Mouse (Mus musculus) myocyte (in vitro differentiated cells): ENCODE results near the gene Timm13. TPM values are rescaled to one million over a fixed set of nuclear protein-coding genes. Genes with fewer than 3 reads are reported as not detected.

Experiments
- H3K27me3 ChIP-seq: one replicate; pipeline ENCODE4 v1.6.1; 2011; ENCODE audit not compliant: control insufficient read depth, insufficient read depth, insufficient read length
- H3K36me3 ChIP-seq: one replicate; pipeline ENCODE4 v1.6.1; 2011; ENCODE audit not compliant: control insufficient read depth, insufficient read depth
- H3K4me2 ChIP-seq: one replicate; pipeline ENCODE4 v1.6.1; 2011; ENCODE audit warnings: low read depth, control low read depth
- H3K4me3 ChIP-seq: one replicate; pipeline ENCODE4 v1.5.1; 2011; ENCODE audit warnings: mild to moderate bottlenecking, control low read depth, moderate library complexity
- H3K79me2 ChIP-seq: one replicate; pipeline ENCODE4 v1.6.1; 2011; ENCODE audit not compliant: control insufficient read depth, insufficient read depth
- H3ac ChIP-seq: one replicate; pipeline ENCODE4 v1.6.1; 2011; ENCODE audit not compliant: control insufficient read depth, insufficient read length
- CEBPB ChIP-seq: IDR thresholded peaks from 2 replicates; pipeline ENCODE4 v1.6.1; 2011; ENCODE audit warnings: mild to moderate bottlenecking, moderate library complexity; ENCODE audit not compliant: poor library complexity, insufficient read depth, severe bottlenecking
- E2F4 ChIP-seq: IDR thresholded peaks from one replicate; pipeline ENCODE4 v1.6.1; 2011; ENCODE audit warnings: mild to moderate bottlenecking, control low read depth, moderate library complexity; ENCODE audit not compliant: insufficient read depth
- MAX ChIP-seq: IDR thresholded peaks from one replicate; pipeline ENCODE4 v1.6.1; 2011; ENCODE audit warnings: low read depth, mild to moderate bottlenecking, control low read depth
- MYOD1 ChIP-seq, 3 experiments: IDR thresholded peaks; one replicate each; pipeline ENCODE4 v1.6.1; 2011; ENCODE audit warnings: control low read depth in 2 of 3, low read depth in 2 of 3, mild to moderate bottlenecking in 2 of 3, moderate library complexity in 1 of 3; ENCODE audit not compliant: insufficient read length in 2 of 3, control insufficient read depth in 1 of 3
- MYOG ChIP-seq, 3 experiments: IDR thresholded peaks; one replicate each; pipeline ENCODE4 v1.6.1; 2011; ENCODE audit warnings: control low read depth in 2 of 3, low read depth in 2 of 3, mild to moderate bottlenecking in 2 of 3; ENCODE audit not compliant: insufficient read length in 2 of 3, control insufficient read depth in 1 of 3, insufficient read depth in 1 of 3
- POLR2A ChIP-seq: IDR thresholded peaks from one replicate; pipeline ENCODE4 v1.6.1; 2011; ENCODE audit warnings: low read depth, mild to moderate bottlenecking, control low read depth, moderate library complexity; ENCODE audit not compliant: insufficient read length
- POLR2AphosphoS2 ChIP-seq: IDR thresholded peaks from one replicate; pipeline ENCODE4 v1.6.1; 2011; ENCODE audit warnings: low read depth, control low read depth; ENCODE audit not compliant: insufficient read length
- REST ChIP-seq: IDR thresholded peaks from one replicate; pipeline ENCODE4 v1.6.1; 2011; ENCODE audit warnings: mild to moderate bottlenecking, control low read depth, moderate library complexity; ENCODE audit not compliant: insufficient read depth, insufficient read length
- SRF ChIP-seq: IDR thresholded peaks from one replicate; pipeline ENCODE4 v1.6.1; 2011; ENCODE audit warnings: low read depth; ENCODE audit not compliant: control insufficient read depth, insufficient read length
- TCF12 ChIP-seq: IDR thresholded peaks from one replicate; pipeline ENCODE4 v1.6.1; 2011; ENCODE audit warnings: mild to moderate bottlenecking, control low read depth; ENCODE audit not compliant: poor library complexity, insufficient read depth, severe bottlenecking
- TCF3 ChIP-seq: IDR thresholded peaks from one replicate; pipeline ENCODE4 v1.6.1; 2011; ENCODE audit warnings: low read depth, control low read depth; ENCODE audit not compliant: insufficient read length
- USF1 ChIP-seq: IDR thresholded peaks from one replicate; pipeline ENCODE4 v1.6.1; 2011; ENCODE audit warnings: low read depth, mild to moderate bottlenecking, control low read depth, moderate library complexity
- polyA plus RNA-seq: library from polyadenylated mRNA; unstranded; fragments of >200 nt; fragmentation: generic; extraction: Trizol; gene quantifications from one replicate; pipeline ENCODE4 v1.2.1, GENCODE M21; 2012; ENCODE audit warnings: missing spikeins

Timm13 gene
- polyA plus RNA-seq, 1 experiment, result 225 TPM

DNA sequence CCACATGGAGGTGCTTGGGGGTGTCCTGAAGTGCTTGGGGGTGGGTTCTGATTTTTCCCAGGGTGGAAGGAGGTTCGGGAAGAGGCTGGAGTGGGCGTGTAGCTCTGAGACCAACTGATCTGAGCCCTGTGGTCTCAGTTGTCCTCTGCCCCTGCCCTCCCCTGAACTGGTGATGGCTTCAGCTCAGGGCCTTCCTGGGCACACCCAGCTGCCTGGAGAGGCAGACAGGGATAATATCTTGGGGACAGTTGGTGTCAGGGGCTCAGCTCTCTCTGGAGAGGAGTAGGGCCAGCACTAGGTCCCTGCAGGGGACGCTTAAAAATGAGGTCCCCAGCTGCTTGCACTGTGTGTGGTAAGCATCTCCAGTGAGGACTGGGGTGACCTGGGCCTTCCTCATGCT is 42.9 kb downstream of the Timm13 start:
- Histone ChIP-seq H3K4me3 (no peak overlapping the region), H3ac (no peak overlapping the region), H3K36me3 (no peaks in the 10 kb centered on the region), H3K4me2 (no peak overlapping the region), H3K79me2 (peaks cover 24% of the 10 kb centered on the region), H3K27me3 (no peaks in the 10 kb centered on the region)
- no peak for TF ChIP-seq MAX
- TF ChIP-seq POLR2A, result no peak
- TF ChIP-seq USF1, result no peak
- TF ChIP-seq MYOD1 (IDR thresholded peaks at IDR 0.05; ENCODE audit: control insufficient read depth in 1 of 3, insufficient read length in 2 of 3, low read depth in 2 of 3), result no peak
- TF ChIP-seq SRF, result no peak

DNA sequence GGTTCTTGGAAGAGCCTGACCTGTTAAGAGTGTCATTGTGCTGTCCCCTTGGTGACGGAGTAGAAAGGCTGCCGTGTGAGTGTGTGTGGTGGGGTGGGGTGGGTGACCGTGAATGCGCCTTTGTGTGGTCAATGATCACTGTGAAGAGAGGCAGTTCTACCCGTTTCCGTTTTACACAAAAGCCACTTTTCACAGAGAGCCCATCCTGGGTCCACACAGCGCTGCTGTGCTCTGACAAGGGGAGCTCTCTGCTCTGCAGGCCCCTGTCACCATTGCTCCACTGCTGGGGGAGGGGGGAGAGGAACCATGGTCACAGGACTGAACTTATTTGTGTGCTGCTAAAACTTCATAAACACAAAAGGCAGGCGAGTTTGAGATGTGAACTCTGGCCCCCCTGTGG is 43.4 kb downstream of the Timm13 start:
- no peaks in the 10 kb centered on the region for H3K36me3 ChIP-seq
- H3K4me3 ChIP-seq, result no peak overlapping the region
- H3ac ChIP-seq, result no peak overlapping the region
- H3K27me3 ChIP-seq, result no peaks in the 10 kb centered on the region
- TF ChIP-seq SRF (no peak), TCF12 (no peak), CEBPB (no peak), POLR2A (no peak), MYOG (IDR thresholded peaks at IDR 0.05; ENCODE audit: control insufficient read depth in 1 of 3, insufficient read depth in 1 of 3, insufficient read length in 2 of 3, low read depth in 2 of 3) (no peak), TCF3 (no peak), E2F4 (no peak), POLR2AphosphoS2 (no peak), MYOD1 (IDR thresholded peaks at IDR 0.05; ENCODE audit: control insufficient read depth in 1 of 3, insufficient read length in 2 of 3, low read depth in 2 of 3) (no peak), REST (no peak), USF1 (no peak)
- peaks cover 24% of the 10 kb centered on the region for H3K79me2 ChIP-seq
- no peak overlapping the region for H3K4me2 ChIP-seq

DNA sequence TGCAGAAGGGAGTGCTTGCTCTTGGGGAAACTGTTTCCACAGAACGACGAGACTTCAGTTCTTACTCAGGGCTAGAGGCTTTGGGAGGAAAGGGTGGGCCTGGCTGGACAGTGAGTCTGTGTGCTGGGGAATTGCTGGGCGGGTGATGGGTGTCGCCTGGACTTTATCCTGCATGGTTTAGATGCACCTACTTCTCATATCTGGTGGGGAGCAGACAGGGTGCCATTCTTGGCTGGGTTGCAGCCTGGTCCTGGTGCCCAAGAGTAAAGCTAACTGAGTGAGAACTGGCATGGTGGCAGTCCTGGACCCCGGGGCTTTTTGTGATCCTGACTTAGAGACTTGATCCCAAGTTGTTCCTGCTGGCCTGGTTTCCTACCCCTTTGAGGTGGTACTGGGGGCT is 43.9 kb downstream of the Timm13 start:
- Histone ChIP-seq H3K4me2 (peak overlapping the region; percentile 93), H3K27me3 (no peaks in the 10 kb centered on the region), H3ac (no peak overlapping the region), H3K36me3 (no peaks in the 10 kb centered on the region), H3K79me2 (peaks cover 24% of the 10 kb centered on the region), H3K4me3 (no peak overlapping the region)
- TF ChIP-seq POLR2AphosphoS2 (no peak), TCF3 (no peak), TCF12 (no peak), E2F4 (no peak), CEBPB (no peak), REST (no peak), MYOD1 (IDR thresholded peaks at IDR 0.05; ENCODE audit: control insufficient read depth in 1 of 3, insufficient read length in 2 of 3, low read depth in 2 of 3) (no peak), MAX (no peak), USF1 (no peak), SRF (no peak)

DNA sequence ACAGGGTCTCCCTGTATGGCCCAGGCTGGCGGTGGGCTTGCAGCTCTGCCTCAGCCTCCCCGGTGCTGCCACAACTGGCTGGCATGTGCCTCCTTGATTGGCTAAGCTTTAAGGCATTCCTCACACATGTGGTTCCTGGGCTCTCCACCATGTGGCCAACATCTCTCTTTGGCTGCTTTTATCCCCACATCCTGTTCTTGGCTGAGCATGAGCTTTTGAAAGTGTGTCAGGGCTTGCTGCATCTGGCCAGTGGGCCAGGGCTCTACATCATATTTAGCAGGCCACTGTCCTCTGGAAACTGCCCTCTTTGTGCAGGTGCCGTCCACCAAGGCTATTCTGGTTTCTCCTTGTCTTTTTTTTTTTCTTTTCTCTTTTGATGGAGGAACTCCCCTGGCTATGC is 44.5 kb downstream of the Timm13 start:
- TF ChIP-seq USF1 (peak; percentile 55), TCF3 (no peak)
- Histone ChIP-seq H3K27me3 (no peaks in the 10 kb centered on the region), H3K79me2 (peaks cover 24% of the 10 kb centered on the region), H3K4me2 (peak overlapping the region; percentile 93), H3ac (peak overlapping the region; percentile 49), H3K36me3 (no peaks in the 10 kb centered on the region), H3K4me3 (peak overlapping the region; percentile 74)

GRCm38 (mm10) chr10:80855749-80856073 is 45.1 kb downstream of the Timm13 start:
- no peaks in the 10 kb centered on the region for H3K36me3 ChIP-seq
- no peaks in the 10 kb centered on the region for H3K27me3 ChIP-seq
- H3ac ChIP-seq, result peak overlapping the region; percentile 49
- peaks cover 24% of the 10 kb centered on the region for H3K79me2 ChIP-seq
- TF ChIP-seq SRF (no peak), POLR2AphosphoS2 (no peak), E2F4 (no peak), USF1 (no peak), TCF12 (no peak), MYOG (IDR thresholded peaks at IDR 0.05; ENCODE audit: control insufficient read depth in 1 of 3, insufficient read depth in 1 of 3, insufficient read length in 2 of 3, low read depth in 2 of 3) (no peak), TCF3 (no peak), REST (no peak), MAX (no peak), POLR2A (no peak), MYOD1 (IDR thresholded peaks at IDR 0.05; ENCODE audit: control insufficient read depth in 1 of 3, insufficient read length in 2 of 3, low read depth in 2 of 3) (no peak), CEBPB (no peak)
- H3K4me2 ChIP-seq, result peak overlapping the region; percentile 93
- peak overlapping the region; percentile 74 for H3K4me3 ChIP-seq
